Mouse (Mus musculus) heart, adult 11 months (tissue): Measurements from ENCODE around the gene Lag3.

ENCODE experiments used
- DNase-seq: peaks from one replicate; pipeline ENCODE4 v3.0.0; 2022

Gene Lag3

GRCm38 (mm10) chr6:124858561-124859318 is 52.8 kb downstream of the Lag3 start:
- DNase-seq = peak; percentile 94

GRCm38 (mm10) chr6:124857840-124858530 is 53.5 kb downstream of the Lag3 start:
- no peak for DNase-seq

GRCm38 (mm10) chr6:124856916-124857839 is 54.3 kb downstream of the Lag3 start, which contains the start of gene P3h3:
Gene P3h3, minus strand, starts transcription at chr6:124857752.
- peak; percentile 99 for DNase-seq

- peak; percentile 90 for DNase-seq
These were observed 55.2 kb downstream of the Lag3 start for GRCm38 (mm10) chr6:124856321-124856720.

GRCm38 (mm10) chr6:124854647-124855046 is 56.9 kb downstream of the Lag3 start:
- peak; percentile 90 for DNase-seq
